Mouse (Mus musculus): ENCODE measurements around the gene Slc43a2. TPM values are rescaled to one million over a fixed set of nuclear protein-coding genes. Genes with fewer than 3 reads are reported as not detected.
A peak's percentile ranks its signal among the peaks of the same experiment; 100 is the strongest.

The Slc43a2 gene
- total RNA-seq, 2 experiments from 2014 or later = 22.2 to 25.0 TPM

- DNase-seq (ENCODE audit: low spot score in 2 of 2) = no peak
These were observed 4.6 kb upstream of the Slc43a2 start for GRCm38 (mm10) chr11:75526943-75527342.

DNA sequence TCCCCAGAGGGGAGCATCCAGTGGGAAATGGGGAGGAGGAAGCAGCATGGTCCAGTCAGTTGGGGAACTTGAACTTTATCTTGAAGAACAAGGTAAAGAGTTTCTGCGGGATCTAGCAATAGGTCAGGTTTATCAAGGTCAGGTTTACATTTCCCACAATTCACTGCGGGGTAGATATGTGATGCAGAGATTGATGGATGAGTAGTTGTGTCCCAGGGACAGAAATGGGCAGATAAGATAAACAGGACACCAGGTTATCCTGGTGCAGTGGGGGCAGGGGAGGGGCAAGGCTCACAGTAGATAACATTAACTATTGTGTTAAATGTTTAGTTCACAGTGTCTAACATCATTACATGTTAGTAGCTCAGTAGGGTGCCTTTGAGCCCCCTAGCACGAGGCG, 1.7 kb upstream of the Slc43a2 start:
- no peak for DNase-seq (ENCODE audit: low spot score in 2 of 2)

GRCm38 (mm10) chr11:75530325-75530724, 1.2 kb upstream of the Slc43a2 start:
- DNase-seq (ENCODE audit: low spot score in 2 of 2) = peak; percentile 98 to 99

DNA sequence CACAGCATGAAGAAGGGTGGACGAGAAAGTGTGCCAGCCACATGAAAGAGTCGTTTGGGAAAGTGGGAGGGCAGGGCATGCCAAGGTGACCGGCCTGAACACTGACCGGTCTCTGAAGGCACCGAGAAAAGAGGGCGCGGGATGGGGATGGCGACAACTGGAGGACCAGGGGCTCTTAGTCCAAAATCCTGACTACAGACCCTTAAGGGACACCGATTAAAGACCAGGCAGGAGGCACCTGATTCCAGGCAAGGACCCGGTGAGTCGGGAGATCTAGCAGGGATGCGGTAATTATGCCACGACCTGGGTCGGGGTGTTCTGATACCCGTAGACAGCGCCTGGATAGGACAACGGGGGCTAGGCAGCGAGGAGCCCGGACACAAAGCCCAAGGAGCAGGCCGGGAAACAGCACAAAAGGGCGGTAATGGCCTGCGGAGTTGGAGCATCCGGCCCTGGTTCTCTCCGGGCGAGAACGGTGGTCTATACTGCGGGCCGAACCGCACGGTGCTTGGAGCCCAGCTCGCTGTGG, 585 bp upstream of the Slc43a2 start:
- no peak for DNase-seq (ENCODE audit: low spot score in 2 of 2)

GRCm38 (mm10) chr11:75532340-75533277, 1.1 kb downstream of the Slc43a2 start:
- no peak for DNase-seq (ENCODE audit: low spot score in 2 of 2)

- DNase-seq (ENCODE audit: low spot score in 2 of 2) = no peak
These were observed 2.0 kb downstream of the Slc43a2 start for GRCm38 (mm10) chr11:75533314-75534015.

GRCm38 (mm10) chr11:75534286-75535033, 3.0 kb downstream of the Slc43a2 start:
- no peak for DNase-seq (ENCODE audit: low spot score in 2 of 2)

GRCm38 (mm10) chr11:75535106-75535795, 3.8 kb downstream of the Slc43a2 start:
- no peak for DNase-seq (ENCODE audit: low spot score in 2 of 2)

DNA sequence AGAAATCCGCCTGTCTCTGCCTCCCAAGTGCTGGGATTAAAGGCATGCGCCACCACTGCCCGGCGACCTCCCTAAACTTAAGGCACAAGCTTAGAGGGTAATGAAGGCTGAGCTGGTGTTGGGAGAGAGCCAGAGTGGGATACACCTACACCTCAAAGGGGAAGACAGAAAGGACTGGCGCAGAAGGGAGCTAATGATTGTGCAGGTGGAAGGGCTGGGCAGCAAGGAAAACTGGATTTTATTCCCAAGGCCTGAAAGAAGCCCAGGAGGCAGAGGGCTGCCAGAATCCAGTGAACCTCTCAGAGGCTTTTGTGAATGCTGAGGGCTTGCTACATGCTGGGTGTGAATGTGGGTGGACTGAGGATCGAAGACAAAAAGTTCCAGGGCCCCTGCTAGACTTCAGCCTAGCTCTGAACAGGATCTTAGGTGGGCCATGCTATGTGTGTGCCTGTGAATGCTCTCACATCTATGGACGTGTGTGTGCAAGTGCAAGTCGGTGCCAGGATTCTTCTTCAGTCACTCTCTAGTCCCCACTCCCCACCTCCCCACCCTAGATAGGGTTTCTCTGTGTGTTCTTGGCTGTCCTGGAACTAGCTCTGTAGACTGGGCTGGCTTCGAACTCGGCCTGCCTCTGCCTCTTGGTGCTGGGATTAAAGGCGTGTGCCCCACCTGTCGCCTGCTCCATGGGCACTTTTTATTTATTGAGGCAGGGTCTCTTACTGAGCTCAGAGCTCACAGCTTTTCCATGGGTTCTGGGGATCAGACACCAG, 4.9 kb downstream of the Slc43a2 start:
- DNase-seq (ENCODE audit: low spot score in 2 of 2) = no peak

GRCm38 (mm10) chr11:75537025-75537414, 5.5 kb downstream of the Slc43a2 start:
- DNase-seq (ENCODE audit: low spot score in 2 of 2) = no peak

DNA sequence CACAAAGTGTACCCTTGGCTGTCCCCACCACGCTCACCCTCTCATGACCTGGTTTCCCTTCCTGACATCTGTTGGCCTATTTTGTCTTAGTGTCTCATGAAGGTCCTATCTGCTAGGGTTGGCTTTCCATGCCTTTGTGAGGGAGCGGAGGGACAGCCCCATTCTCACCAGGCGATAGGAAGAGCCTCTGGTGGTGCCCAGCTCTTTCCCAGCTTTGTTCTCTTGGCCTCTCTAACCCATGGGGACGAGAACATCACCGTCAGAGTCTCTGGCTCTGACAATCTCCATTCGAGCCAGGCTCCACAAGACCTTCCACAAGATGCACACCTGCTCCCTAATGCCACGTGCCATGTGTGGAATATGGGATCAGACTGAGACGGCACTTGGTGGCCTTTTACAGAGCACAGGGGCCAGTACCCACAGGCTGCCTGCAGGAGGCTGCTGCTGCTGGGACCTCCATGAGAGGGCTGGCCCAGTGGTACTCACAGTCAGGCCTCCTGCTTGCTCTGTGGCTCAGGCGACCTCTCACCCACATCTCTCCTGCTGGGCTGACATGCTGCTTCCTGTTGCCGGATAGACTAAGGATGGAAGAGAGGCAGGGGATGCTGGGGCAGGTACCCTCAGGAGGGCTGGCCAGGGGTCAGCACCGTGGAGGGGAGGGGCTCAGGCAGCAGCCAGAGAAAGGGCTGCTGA, 6.1 kb downstream of the Slc43a2 start:
- DNase-seq (ENCODE audit: low spot score in 2 of 2) = no peak

DNA sequence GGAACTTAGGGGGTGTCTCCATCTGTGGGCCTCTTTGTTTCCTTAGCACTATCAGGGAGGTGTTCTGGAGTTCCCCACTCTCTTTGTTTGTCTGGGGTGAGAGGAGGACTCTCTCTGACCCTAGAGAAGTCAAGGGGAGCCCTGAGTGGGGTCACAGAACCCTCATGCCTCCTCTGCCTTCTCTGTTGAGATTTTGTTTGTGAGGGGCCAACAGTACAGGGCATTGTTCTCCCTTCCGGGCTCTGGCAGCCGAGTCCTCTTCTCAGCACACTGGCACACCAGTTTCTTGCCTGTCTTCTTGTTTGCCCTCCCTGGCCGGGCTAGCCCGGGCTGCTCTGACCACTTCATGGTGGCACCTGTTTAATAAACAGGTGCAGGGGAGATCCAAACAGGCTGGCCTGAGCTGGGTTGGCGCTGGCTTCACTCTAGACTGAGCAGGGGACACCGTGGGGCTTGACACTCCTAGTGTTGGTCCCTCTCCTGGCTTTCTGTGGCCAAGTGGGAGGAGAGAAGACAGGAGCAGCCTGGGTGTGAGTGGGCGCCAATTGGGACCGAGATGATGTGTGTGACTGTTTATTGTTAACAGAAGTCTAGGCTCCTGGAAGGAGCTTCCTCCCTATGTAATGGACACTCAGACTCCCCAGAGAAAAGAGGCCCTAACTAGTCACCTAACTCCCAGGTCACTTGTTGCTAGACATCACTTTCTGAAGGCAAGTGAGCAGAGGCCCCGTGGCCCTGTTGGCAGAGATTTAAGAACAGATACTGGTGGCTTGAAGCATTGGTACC, 6.9 kb downstream of the Slc43a2 start:
- no peak for DNase-seq (ENCODE audit: low spot score in 2 of 2)

- no peak for DNase-seq (ENCODE audit: low spot score in 2 of 2)
These were observed 7.4 kb downstream of the Slc43a2 start for GRCm38 (mm10) chr11:75538970-75539299.

DNA sequence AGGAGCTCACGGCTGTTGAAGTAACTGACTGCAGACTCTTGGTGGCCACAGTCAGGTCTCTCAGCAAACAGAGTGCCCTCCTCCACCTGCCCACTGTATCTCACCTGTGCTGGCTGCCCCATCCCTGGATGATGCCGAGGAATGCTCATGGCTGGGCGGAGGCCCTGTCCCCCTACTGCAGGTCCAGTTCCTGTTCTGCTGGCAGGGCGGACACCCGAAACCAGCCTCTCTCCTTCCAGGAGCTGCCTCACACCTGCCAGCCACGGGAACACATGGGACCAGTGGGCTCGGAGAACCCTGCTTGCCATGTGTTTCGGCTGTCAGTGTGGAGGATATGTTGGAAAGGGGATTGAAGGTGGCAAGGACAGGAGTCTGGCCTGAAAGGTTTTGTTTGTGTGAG, 8.7 kb downstream of the Slc43a2 start:
- no peak for DNase-seq (ENCODE audit: low spot score in 2 of 2)

DNA sequence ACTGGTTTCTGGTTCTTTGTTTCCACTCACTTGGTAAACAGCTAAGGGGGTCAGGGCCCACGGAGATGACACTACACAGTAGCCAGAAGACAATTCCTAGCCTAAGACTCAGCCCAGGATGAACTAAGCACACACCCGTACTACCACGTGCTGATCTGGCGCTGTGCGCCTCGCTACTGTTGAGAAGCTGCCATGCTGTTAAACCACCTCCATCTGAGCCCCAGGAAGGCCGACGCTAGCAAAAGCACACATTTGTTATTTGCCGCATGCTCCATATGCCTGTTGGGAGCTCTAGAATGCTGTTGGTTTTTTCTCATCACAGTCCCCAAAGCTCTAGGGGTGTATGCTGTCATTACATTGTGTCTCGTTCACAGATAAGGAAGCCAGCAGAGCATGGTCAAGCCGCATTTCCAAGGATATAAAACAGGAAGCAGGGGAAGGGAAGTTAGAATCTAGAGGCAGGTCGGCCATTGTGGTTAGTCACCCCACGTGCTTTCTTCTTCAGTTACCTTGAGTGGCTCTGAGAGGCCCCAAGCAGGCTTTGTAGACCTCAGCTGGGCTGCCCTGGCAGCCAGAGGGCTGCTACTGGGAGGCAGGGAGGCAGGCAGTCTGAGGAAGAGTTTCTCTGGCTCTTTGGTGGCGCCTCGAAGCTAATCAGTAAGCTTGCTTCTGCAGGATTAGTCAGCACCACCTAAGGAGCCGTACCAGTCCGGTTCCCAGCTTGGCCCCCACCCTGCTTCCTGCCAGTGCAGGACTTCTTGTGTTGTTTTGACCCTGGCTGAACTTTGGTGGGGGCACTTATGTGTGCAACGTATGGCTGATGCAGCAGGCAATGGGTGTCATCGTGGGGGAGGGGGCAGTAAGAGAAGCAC, 9.5 kb downstream of the Slc43a2 start:
- DNase-seq (ENCODE audit: low spot score in 2 of 2) = no peak

GRCm38 (mm10) chr11:75544713-75545112, 13.2 kb downstream of the Slc43a2 start:
- no peak for DNase-seq (ENCODE audit: low spot score in 2 of 2)

DNA sequence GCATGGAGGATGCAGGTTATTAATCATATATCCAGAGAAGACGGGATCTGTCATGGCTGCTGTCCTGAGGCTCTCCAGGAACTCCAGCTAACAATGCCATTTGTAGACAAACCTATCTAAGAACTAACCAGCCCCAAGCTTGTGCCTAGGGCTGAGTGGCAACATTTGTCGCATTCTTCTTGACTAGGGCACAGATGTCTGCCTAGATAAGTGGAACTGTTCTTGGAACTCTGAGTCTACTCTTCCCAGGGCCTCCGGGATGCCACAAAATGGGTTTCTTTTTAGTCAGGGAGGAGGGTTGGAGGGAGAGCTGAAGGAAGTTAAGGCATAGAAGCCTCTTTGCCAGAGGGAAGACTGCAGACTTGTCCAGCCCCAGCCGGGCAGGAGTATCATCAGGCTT, 14.6 kb downstream of the Slc43a2 start:
- no peak for DNase-seq (ENCODE audit: low spot score in 2 of 2)

GRCm38 (mm10) chr11:75549658-75550111, 18.2 kb downstream of the Slc43a2 start:
- no peak for DNase-seq (ENCODE audit: low spot score in 2 of 2)

All from gastrocnemius, postnatal 4 days (tissue).